Mouse (Mus musculus): ENCODE measurements around the gene Golga2. TPM values are rescaled to one million over a fixed set of nuclear protein-coding genes. Genes with fewer than 3 reads are reported as not detected.
"Not testable (repeated sequence)": the region's sequence is repeated elsewhere in the genome, so short reads cannot be mapped to it uniquely, and the experiment has no call there.

Gene Golga2
- polyA plus RNA-seq, 1 experiment from 2014 or later = 27.4 TPM

- ATAC-seq (replicated peaks; ENCODE audit: extremely low read depth, insufficient read depth, low FRiP score) = 0 out of 2 replicates have a peak, but pooled peaks have one; percentile 28
- no peak overlapping the region for H3K4me3 ChIP-seq (ENCODE audit: low read length)
- WGBS = 74% methylated on average over 1 of the region's 1 CpGs
- H3K36me3 ChIP-seq (ENCODE audit: control insufficient read depth, insufficient read depth) = peaks cover 23% of the 10 kb centered on the region
- H3K27ac ChIP-seq (ENCODE audit: low read length) = peak overlapping the region; percentile 50; the same call in 1 of the 2 replicates
- H3K4me2 ChIP-seq (ENCODE audit: low read depth, low read length) = no peak overlapping the region
- H3K9me3 ChIP-seq (replicated peaks; ENCODE audit: control insufficient read depth, low read length) = no peaks in the 10 kb centered on the region
- no peak overlapping the region for H3K9ac ChIP-seq (ENCODE audit: low read length)
- peaks cover 10% of the 10 kb centered on the region for H3K4me1 ChIP-seq (ENCODE audit: control insufficient read depth, insufficient read depth, low read length)
- no peaks in the 10 kb centered on the region for H3K27me3 ChIP-seq (ENCODE audit: control insufficient read depth, insufficient read depth, low read length)
Measured at GRCm38 (mm10) chr2:32282727-32283126, 4.5 kb upstream of the Golga2 start.

GRCm38 (mm10) chr2:32283986-32284385 lies 3.2 kb upstream of the Golga2 start:
- H3K9ac ChIP-seq (ENCODE audit: low read length) = no peak overlapping the region
- no peaks in the 10 kb centered on the region for H3K9me3 ChIP-seq (replicated peaks; ENCODE audit: control insufficient read depth, low read length)
- H3K4me3 ChIP-seq (ENCODE audit: low read length) = no peak overlapping the region
- H3K27ac ChIP-seq (ENCODE audit: low read length) = no peak overlapping the region
- H3K27me3 ChIP-seq (ENCODE audit: control insufficient read depth, insufficient read depth, low read length) = no peaks in the 10 kb centered on the region
- ATAC-seq (replicated peaks; ENCODE audit: extremely low read depth, insufficient read depth, low FRiP score) = no peak
- peaks cover 18% of the 10 kb centered on the region for H3K36me3 ChIP-seq (ENCODE audit: control insufficient read depth, insufficient read depth)
- peaks cover 13% of the 10 kb centered on the region for H3K4me1 ChIP-seq (ENCODE audit: control insufficient read depth, insufficient read depth, low read length)
- 78% methylated on average over 3 of the region's 3 CpGs for whole genome bisulfite sequencing
- H3K4me2 ChIP-seq (ENCODE audit: low read depth, low read length) = no peak overlapping the region

- peak within 1 kb of the TSS; percentile 95 for H3K9ac ChIP-seq (ENCODE audit: low read length)
- peak within 1 kb of the TSS; percentile 91 for H3K4me3 ChIP-seq (ENCODE audit: low read length)
- no peaks in the 10 kb centered on the region for H3K9me3 ChIP-seq (replicated peaks; ENCODE audit: control insufficient read depth, low read length)
- peaks cover 5% of the 10 kb centered on the region; the same call in 1 of the 2 replicates for H3K36me3 ChIP-seq (ENCODE audit: control insufficient read depth, insufficient read depth)
- peak within 1 kb of the TSS; percentile 83 for H3K27ac ChIP-seq (ENCODE audit: low read length)
- no peaks in the 10 kb centered on the region for H3K27me3 ChIP-seq (ENCODE audit: control insufficient read depth, insufficient read depth, low read length)
- under 1% methylated on average over 40 of the region's 41 CpGs for WGBS
- peak; percentile 99 for ATAC-seq (replicated peaks; ENCODE audit: extremely low read depth, insufficient read depth, low FRiP score)
- H3K4me2 ChIP-seq (ENCODE audit: low read depth, low read length) = peak within 1 kb of the TSS; percentile 94
- H3K4me1 ChIP-seq (ENCODE audit: control insufficient read depth, insufficient read depth, low read length) = peaks cover 22% of the 10 kb centered on the region
Measured at GRCm38 (mm10) chr2:32287923-32288367, 761 bp downstream of the Golga2 start, which contains the start of gene Swi5. Gene Swi5, minus strand, starts transcription at chr2:32288075.

- ATAC-seq (replicated peaks; ENCODE audit: extremely low read depth, insufficient read depth, low FRiP score) = peak; percentile 44
- Histone ChIP-seq H3K9ac (ENCODE audit: low read length) (peak overlapping the region; percentile 88), H3K27me3 (ENCODE audit: control insufficient read depth, insufficient read depth, low read length) (no peaks in the 10 kb centered on the region), H3K9me3 (replicated peaks; ENCODE audit: control insufficient read depth, low read length) (no peaks in the 10 kb centered on the region), H3K4me2 (ENCODE audit: low read depth, low read length) (peak overlapping the region; percentile 94), H3K36me3 (ENCODE audit: control insufficient read depth, insufficient read depth) (peaks cover 5% of the 10 kb centered on the region; the same call in 1 of the 2 replicates), H3K4me3 (ENCODE audit: low read length) (peak overlapping the region; percentile 91), H3K27ac (ENCODE audit: low read length) (peak overlapping the region; percentile 83), H3K4me1 (ENCODE audit: control insufficient read depth, insufficient read depth, low read length) (peaks cover 22% of the 10 kb centered on the region)
- 1% methylated on average over 29 of the region's 29 CpGs for WGBS
Measured at GRCm38 (mm10) chr2:32288371-32288931, 1.3 kb downstream of the Golga2 start.

GRCm38 (mm10) chr2:32289578-32289977 lies 2.4 kb downstream of the Golga2 start:
- peak overlapping the region; percentile 94 for H3K4me2 ChIP-seq (ENCODE audit: low read depth, low read length)
- H3K36me3 ChIP-seq (ENCODE audit: control insufficient read depth, insufficient read depth) = peaks cover 5% of the 10 kb centered on the region; the same call in 1 of the 2 replicates
- no peaks in the 10 kb centered on the region for H3K9me3 ChIP-seq (replicated peaks; ENCODE audit: control insufficient read depth, low read length)
- H3K4me3 ChIP-seq (ENCODE audit: low read length) = no peak overlapping the region
- H3K27ac ChIP-seq (ENCODE audit: low read length) = no peak overlapping the region
- peaks cover 30% of the 10 kb centered on the region for H3K4me1 ChIP-seq (ENCODE audit: control insufficient read depth, insufficient read depth, low read length)
- H3K27me3 ChIP-seq (ENCODE audit: control insufficient read depth, insufficient read depth, low read length) = no peaks in the 10 kb centered on the region
- ATAC-seq (replicated peaks; ENCODE audit: extremely low read depth, insufficient read depth, low FRiP score) = no peak
- no peak overlapping the region for H3K9ac ChIP-seq (ENCODE audit: low read length)

DNA sequence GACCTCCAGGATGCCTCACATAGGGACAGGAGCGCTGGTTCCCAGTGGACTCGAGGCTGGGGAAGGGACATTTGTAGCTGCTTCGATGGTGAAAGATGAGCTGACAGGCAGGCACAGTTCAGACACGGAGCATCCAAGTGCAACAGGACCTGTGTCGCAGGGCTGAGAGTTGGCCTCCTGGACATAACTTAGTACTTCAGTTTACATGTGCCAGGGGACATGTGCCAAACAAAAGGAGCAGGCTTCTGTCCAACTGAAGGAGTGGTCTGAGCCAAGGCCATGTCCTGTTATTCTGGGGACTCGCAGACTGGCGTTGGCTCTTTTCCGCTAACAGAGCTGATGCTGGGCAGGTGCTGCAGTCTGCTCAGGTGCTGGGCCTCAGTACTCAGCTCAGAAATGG lies 7.2 kb downstream of the Golga2 start:
- peak overlapping the region; percentile 52; the same call in 1 of the 2 replicates for H3K27ac ChIP-seq (ENCODE audit: low read length)
- ATAC-seq (replicated peaks; ENCODE audit: extremely low read depth, insufficient read depth, low FRiP score) = peak; percentile 64

GRCm38 (mm10) chr2:32295285-32295684 lies 8.1 kb downstream of the Golga2 start:
- H3K27ac ChIP-seq (ENCODE audit: low read length) = no peak overlapping the region
- no peak for ATAC-seq (replicated peaks; ENCODE audit: extremely low read depth, insufficient read depth, low FRiP score)
- peaks cover 32% of the 10 kb centered on the region for H3K36me3 ChIP-seq (ENCODE audit: control insufficient read depth, insufficient read depth)
- no peaks in the 10 kb centered on the region for H3K9me3 ChIP-seq (replicated peaks; ENCODE audit: control insufficient read depth, low read length)
- peaks cover 13% of the 10 kb centered on the region for H3K4me1 ChIP-seq (ENCODE audit: control insufficient read depth, insufficient read depth, low read length)
- H3K9ac ChIP-seq (ENCODE audit: low read length) = no peak overlapping the region
- 82% methylated on average over 3 of the region's 3 CpGs for WGBS
- H3K4me2 ChIP-seq (ENCODE audit: low read depth, low read length) = no peak overlapping the region
- H3K4me3 ChIP-seq (ENCODE audit: low read length) = no peak overlapping the region
- H3K27me3 ChIP-seq (ENCODE audit: control insufficient read depth, insufficient read depth, low read length) = no peaks in the 10 kb centered on the region

More for the DNA sequence above, 7.2 kb downstream of the Golga2 start:
- Histone ChIP-seq H3K4me1 (ENCODE audit: control insufficient read depth, insufficient read depth, low read length) (peaks cover 17% of the 10 kb centered on the region), H3K27me3 (ENCODE audit: control insufficient read depth, insufficient read depth, low read length) (no peaks in the 10 kb centered on the region), H3K4me3 (ENCODE audit: low read length) (no peak overlapping the region), H3K36me3 (ENCODE audit: control insufficient read depth, insufficient read depth) (peaks cover 25% of the 10 kb centered on the region), H3K9me3 (replicated peaks; ENCODE audit: control insufficient read depth, low read length) (no peaks in the 10 kb centered on the region), H3K4me2 (ENCODE audit: low read depth, low read length) (no peak overlapping the region), H3K9ac (ENCODE audit: low read length) (no peak overlapping the region)
- 54% methylated on average over 8 of the region's 8 CpGs for WGBS

- H3K4me2 ChIP-seq (ENCODE audit: low read depth, low read length); H3K9ac ChIP-seq (ENCODE audit: low read length); H3K9me3 ChIP-seq (replicated peaks; ENCODE audit: control insufficient read depth, low read length); H3K4me3 ChIP-seq (ENCODE audit: low read length); ATAC-seq (replicated peaks; ENCODE audit: extremely low read depth, insufficient read depth, low FRiP score); H3K27ac ChIP-seq (ENCODE audit: low read length); H3K27me3 ChIP-seq (ENCODE audit: control insufficient read depth, insufficient read depth, low read length): not testable (repeated sequence)
- H3K4me1 ChIP-seq (ENCODE audit: control insufficient read depth, insufficient read depth, low read length) = peaks cover 13% of the 10 kb centered on the region
- H3K36me3 ChIP-seq (ENCODE audit: control insufficient read depth, insufficient read depth) = peaks cover 35% of the 10 kb centered on the region
- WGBS = 79% methylated on average over 2 of the region's 2 CpGs
Measured at GRCm38 (mm10) chr2:32295842-32296241, 8.7 kb downstream of the Golga2 start.

GRCm38 (mm10) chr2:32299469-32299868 lies 12.3 kb downstream of the Golga2 start:
- no peak for ATAC-seq (replicated peaks; ENCODE audit: extremely low read depth, insufficient read depth, low FRiP score)
- no peak overlapping the region for H3K9ac ChIP-seq (ENCODE audit: low read length)
- H3K27me3 ChIP-seq (ENCODE audit: control insufficient read depth, insufficient read depth, low read length) = no peaks in the 10 kb centered on the region
- peaks cover 54% of the 10 kb centered on the region for H3K36me3 ChIP-seq (ENCODE audit: control insufficient read depth, insufficient read depth)
- H3K4me1 ChIP-seq (ENCODE audit: control insufficient read depth, insufficient read depth, low read length) = peaks cover 3% of the 10 kb centered on the region
- 89% methylated on average over 4 of the region's 4 CpGs for WGBS
- no peak overlapping the region for H3K4me3 ChIP-seq (ENCODE audit: low read length)
- no peak overlapping the region for H3K4me2 ChIP-seq (ENCODE audit: low read depth, low read length)
- no peaks in the 10 kb centered on the region for H3K9me3 ChIP-seq (replicated peaks; ENCODE audit: control insufficient read depth, low read length)
- no peak overlapping the region for H3K27ac ChIP-seq (ENCODE audit: low read length)
